Mouse (Mus musculus): Measurements from ENCODE around the gene Ppp2r5b.

Ppp2r5b gene

GRCm38 (mm10) chr19:6235084-6236052, at the start of gene Ppp2r5b:
Gene Ppp2r5b, minus strand, starts transcription at chr19:6235872.
- H3K9me3 ChIP-seq (ENCODE audit: low read length): no peaks in the 10 kb centered on the region
- peaks cover 42% of the 10 kb centered on the region for H3K36me3 ChIP-seq (ENCODE audit: insufficient read depth, low read length)
- peaks cover 59% of the 10 kb centered on the region for H3K4me1 ChIP-seq (replicated peaks; ENCODE audit: low read depth, low read length)
- H3K27me3 ChIP-seq (ENCODE audit: insufficient read depth, low read length): no peaks in the 10 kb centered on the region
- TF ChIP-seq CTCF (conservative IDR thresholded peaks at IDR 0.05; ENCODE audit: low read length) (no peak), NANOG (IDR thresholded peaks at IDR 0.05; ENCODE audit: borderline replicate concordance, low read length) (no peak), POU5F1 (IDR thresholded peaks at IDR 0.05; ENCODE audit: borderline replicate concordance, low read length) (no peak)
- peak within 1 kb of the TSS; percentile 94 for H3K4me3 ChIP-seq (replicated peaks; ENCODE audit: low read length)

GRCm38 (mm10) chr19:6285226-6285625, 49.6 kb upstream of the Ppp2r5b start:
- H3K27me3 ChIP-seq (ENCODE audit: insufficient read depth, low read length): no peaks in the 10 kb centered on the region
- 0 out of 2 replicates have a peak overlapping the region, but pooled peaks have one; percentile 27 for H3K4me3 ChIP-seq (replicated peaks; ENCODE audit: low read length)
- H3K36me3 ChIP-seq (ENCODE audit: insufficient read depth, low read length): peaks cover 100% of the 10 kb centered on the region
- TF ChIP-seq POU5F1 (IDR thresholded peaks at IDR 0.05; ENCODE audit: borderline replicate concordance, low read length) (no peak), CTCF (conservative IDR thresholded peaks at IDR 0.05; ENCODE audit: low read length) (no peak), NANOG (IDR thresholded peaks at IDR 0.05; ENCODE audit: borderline replicate concordance, low read length) (no peak)
- H3K4me1 ChIP-seq (replicated peaks; ENCODE audit: low read depth, low read length): peaks cover 98% of the 10 kb centered on the region
- no peaks in the 10 kb centered on the region for H3K9me3 ChIP-seq (ENCODE audit: low read length)

GRCm38 (mm10) chr19:6284502-6284901, 48.8 kb upstream of the Ppp2r5b start:
- Histone ChIP-seq H3K9me3 (ENCODE audit: low read length) (no peaks in the 10 kb centered on the region), H3K36me3 (ENCODE audit: insufficient read depth, low read length) (peaks cover 100% of the 10 kb centered on the region), H3K4me1 (replicated peaks; ENCODE audit: low read depth, low read length) (peaks cover 98% of the 10 kb centered on the region), H3K4me3 (replicated peaks; ENCODE audit: low read length) (peak overlapping the region; percentile 27), H3K27me3 (ENCODE audit: insufficient read depth, low read length) (no peaks in the 10 kb centered on the region)
- TF ChIP-seq CTCF (conservative IDR thresholded peaks at IDR 0.05; ENCODE audit: low read length): no peak
- no peak for TF ChIP-seq NANOG (IDR thresholded peaks at IDR 0.05; ENCODE audit: borderline replicate concordance, low read length)
- TF ChIP-seq POU5F1 (IDR thresholded peaks at IDR 0.05; ENCODE audit: borderline replicate concordance, low read length): no peak

GRCm38 (mm10) chr19:6283001-6283400, 47.3 kb upstream of the Ppp2r5b start:
- Histone ChIP-seq H3K4me3 (replicated peaks; ENCODE audit: low read length) (no peak overlapping the region), H3K4me1 (replicated peaks; ENCODE audit: low read depth, low read length) (peaks cover 99% of the 10 kb centered on the region), H3K36me3 (ENCODE audit: insufficient read depth, low read length) (peaks cover 96% of the 10 kb centered on the region), H3K27me3 (ENCODE audit: insufficient read depth, low read length) (no peaks in the 10 kb centered on the region), H3K9me3 (ENCODE audit: low read length) (no peaks in the 10 kb centered on the region)
- TF ChIP-seq POU5F1 (IDR thresholded peaks at IDR 0.05; ENCODE audit: borderline replicate concordance, low read length) (no peak), NANOG (IDR thresholded peaks at IDR 0.05; ENCODE audit: borderline replicate concordance, low read length) (no peak), CTCF (conservative IDR thresholded peaks at IDR 0.05; ENCODE audit: low read length) (no peak)

- TF ChIP-seq POU5F1 (IDR thresholded peaks at IDR 0.05; ENCODE audit: borderline replicate concordance, low read length) (no peak), NANOG (IDR thresholded peaks at IDR 0.05; ENCODE audit: borderline replicate concordance, low read length) (peak; percentile 59), CTCF (conservative IDR thresholded peaks at IDR 0.05; ENCODE audit: low read length) (no peak)
- Histone ChIP-seq H3K27me3 (ENCODE audit: insufficient read depth, low read length) (no peaks in the 10 kb centered on the region), H3K36me3 (ENCODE audit: insufficient read depth, low read length) (peaks cover 80% of the 10 kb centered on the region), H3K4me3 (replicated peaks; ENCODE audit: low read length) (peak overlapping the region; percentile 30), H3K4me1 (replicated peaks; ENCODE audit: low read depth, low read length) (peaks cover 90% of the 10 kb centered on the region), H3K9me3 (ENCODE audit: low read length) (no peaks in the 10 kb centered on the region)
Observed at GRCm38 (mm10) chr19:6281122-6282020, 45.7 kb upstream of the Ppp2r5b start.

- Histone ChIP-seq H3K27me3 (ENCODE audit: insufficient read depth, low read length) (no peaks in the 10 kb centered on the region), H3K9me3 (ENCODE audit: low read length) (no peaks in the 10 kb centered on the region), H3K4me3 (replicated peaks; ENCODE audit: low read length) (peak overlapping the region; percentile 30; the same call in 1 of the 2 replicates), H3K4me1 (replicated peaks; ENCODE audit: low read depth, low read length) (peaks cover 89% of the 10 kb centered on the region), H3K36me3 (ENCODE audit: insufficient read depth, low read length) (peaks cover 72% of the 10 kb centered on the region)
- TF ChIP-seq POU5F1 (IDR thresholded peaks at IDR 0.05; ENCODE audit: borderline replicate concordance, low read length): no peak
- TF ChIP-seq NANOG (IDR thresholded peaks at IDR 0.05; ENCODE audit: borderline replicate concordance, low read length): no peak
- no peak for TF ChIP-seq CTCF (conservative IDR thresholded peaks at IDR 0.05; ENCODE audit: low read length)
Observed at GRCm38 (mm10) chr19:6280554-6280953, 44.9 kb upstream of the Ppp2r5b start.

GRCm38 (mm10) chr19:6279481-6280144, 43.9 kb upstream of the Ppp2r5b start:
- TF ChIP-seq CTCF (conservative IDR thresholded peaks at IDR 0.05; ENCODE audit: low read length): no peak
- no peak for TF ChIP-seq NANOG (IDR thresholded peaks at IDR 0.05; ENCODE audit: borderline replicate concordance, low read length)
- no peak for TF ChIP-seq POU5F1 (IDR thresholded peaks at IDR 0.05; ENCODE audit: borderline replicate concordance, low read length)
- H3K9me3 ChIP-seq (ENCODE audit: low read length): no peaks in the 10 kb centered on the region
- H3K36me3 ChIP-seq (ENCODE audit: insufficient read depth, low read length): peaks cover 64% of the 10 kb centered on the region
- H3K4me1 ChIP-seq (replicated peaks; ENCODE audit: low read depth, low read length): peaks cover 89% of the 10 kb centered on the region
- H3K4me3 ChIP-seq (replicated peaks; ENCODE audit: low read length): peak overlapping the region; percentile 98
- H3K27me3 ChIP-seq (ENCODE audit: insufficient read depth, low read length): no peaks in the 10 kb centered on the region

All from E14TG2a.4 (cell line).